Mouse (Mus musculus) hematopoietic multipotent progenitor cell, adult 10-12 weeks (in vitro differentiated cells): Measurements from ENCODE around the gene Cel. TPM values are rescaled to one million over a fixed set of nuclear protein-coding genes. Genes with fewer than 3 reads are reported as not detected.

ENCODE experiments used
- polyA plus RNA-seq: library from polyadenylated mRNA; stranded (reverse); fragments of >175 nt; gene quantifications from 2 replicates; pipeline ENCODE4 v1.2.3, GENCODE M21; 2012; ENCODE audit warnings: low replicate concordance

The Cel gene
- polyA plus RNA-seq = 0.48 TPM in 1 of 2 replicates, not detected in the other

DNA sequence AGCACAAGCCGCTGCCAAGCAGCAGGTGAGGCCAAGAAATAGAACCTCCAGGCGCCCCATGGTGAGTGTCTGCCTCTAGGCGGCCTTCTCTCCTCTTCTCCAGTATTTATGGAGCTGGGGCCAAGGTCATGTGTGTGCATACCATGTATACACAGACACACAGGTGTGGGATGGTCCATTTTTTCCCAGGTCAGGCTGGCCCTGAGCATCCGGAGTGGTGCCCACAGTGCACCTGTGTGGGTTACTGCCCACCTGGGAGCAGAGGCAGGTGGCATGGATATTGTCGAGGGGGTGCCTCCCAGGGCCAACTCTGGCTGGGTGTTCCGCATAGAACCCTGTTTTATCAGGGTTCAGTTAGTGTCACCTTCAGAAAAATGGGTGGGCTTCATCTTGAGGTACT, at the start of gene Cel:
TSS of gene Cel (minus strand) at position 101 of the 400 bp plus-strand sequence.

DNA sequence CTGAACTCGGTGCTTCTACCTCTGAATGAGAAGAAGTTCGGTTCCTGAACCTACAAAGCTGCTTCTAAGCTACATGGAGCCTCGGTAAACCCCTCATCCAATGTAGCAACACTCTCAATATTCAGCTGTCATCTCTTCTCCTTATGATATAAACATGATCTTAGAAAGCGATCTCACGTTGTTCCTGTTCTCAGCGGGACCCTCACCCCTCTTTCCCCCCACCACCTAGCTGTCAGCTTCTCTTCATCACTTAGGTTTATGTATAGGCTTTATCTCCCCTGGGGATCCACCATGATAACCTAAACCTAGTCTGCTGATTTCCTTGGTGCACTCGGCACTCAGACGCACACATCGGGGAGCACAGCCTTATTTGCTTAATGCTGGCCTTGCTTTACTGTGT, 20.4 kb upstream of the Cel start, which contains the start of gene Gtf3c5:
TSS of gene Gtf3c5 (minus strand) at position 101 of the 400 bp plus-strand sequence.

DNA sequence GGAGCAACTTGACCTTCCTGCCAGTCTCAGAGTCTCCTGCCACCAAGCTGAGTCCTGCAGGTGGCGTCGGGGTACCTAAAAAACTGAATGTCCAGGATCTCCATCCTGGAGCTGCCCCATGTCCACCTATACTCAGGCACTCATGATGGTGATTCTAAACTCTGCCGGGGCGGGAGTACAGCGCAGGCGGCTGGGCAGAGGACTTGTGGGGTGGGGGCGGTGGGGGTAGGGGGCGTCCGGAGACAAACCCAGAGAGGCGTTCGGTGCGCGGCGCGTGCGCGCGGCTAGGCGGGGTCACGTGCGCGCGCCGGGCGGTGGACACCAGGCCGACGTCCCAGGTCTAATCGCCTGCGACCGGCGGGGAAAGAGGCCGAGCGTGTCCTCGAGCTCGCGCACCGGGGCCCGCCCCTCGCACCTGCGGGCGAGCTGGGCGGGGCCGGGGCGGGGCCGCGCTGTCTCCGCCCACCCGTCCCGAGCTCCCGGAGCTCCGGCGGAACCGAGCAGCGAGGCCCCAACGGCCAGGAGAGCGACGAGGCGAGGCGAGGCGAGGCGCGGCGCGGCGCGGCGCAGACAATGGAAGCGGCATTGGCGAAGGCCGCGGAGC, 50.3 kb downstream of the Cel start, which contains the start of gene Ralgds:
TSS of gene Ralgds (plus strand) at position 328 of the 604 bp plus-strand sequence.

DNA sequence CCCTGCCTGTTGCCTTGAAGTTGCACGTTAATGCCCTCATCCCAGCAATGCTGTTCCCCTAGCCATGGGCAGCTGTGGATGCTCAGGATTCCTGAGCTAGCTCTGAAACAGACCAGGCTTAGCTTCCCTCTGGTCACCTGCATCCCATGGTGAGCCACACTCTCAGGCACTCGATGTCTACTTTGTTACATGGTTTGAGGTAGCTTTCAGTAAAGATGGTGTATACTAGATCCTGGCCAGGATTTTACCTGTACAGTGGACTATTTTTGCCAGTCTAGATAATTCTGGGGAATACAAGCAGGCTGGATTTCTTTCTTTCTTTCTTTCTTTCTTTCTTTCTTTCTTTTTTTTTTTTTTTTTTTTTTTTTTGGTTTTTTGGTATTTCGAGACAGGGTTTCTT, 57.4 kb downstream of the Cel start, which contains the start of gene Gm10134:
TSS of gene Gm10134 (plus strand) at position 301 of the 400 bp plus-strand sequence.

Other genes with a start within 250 kb of the Cel start
- gene Ppp1r26, start 116.6 kb downstream of the Cel start, polyA plus RNA-seq = 0.18 and 0.24 TPM in 2 replicates
- not detected in 2 replicates for gene 1700007K13Rik, start 97.1 kb downstream of the Cel start, polyA plus RNA-seq
- 19.1 and 30.2 TPM in 2 replicates for gene Mrps2, start 95.3 kb downstream of the Cel start, polyA plus RNA-seq
- 2.6 and 2.7 TPM in 2 replicates for gene Gbgt1, start 66.5 kb downstream of the Cel start, polyA plus RNA-seq
- 0.44 TPM in 1 of 2 replicates, not detected in the other for gene Gm10134, start 57.3 kb downstream of the Cel start, polyA plus RNA-seq
- 31.7 and 33.8 TPM in 2 replicates for gene Ralgds, start 50.3 kb downstream of the Cel start, polyA plus RNA-seq
- 6.3 and 11.3 TPM in 2 replicates for gene Gtf3c5, start 20.3 kb upstream of the Cel start, polyA plus RNA-seq
- 2.2 and 37.9 TPM in 2 replicates for gene Gfi1b, start 58.6 kb upstream of the Cel start, polyA plus RNA-seq
- 3.1 and 7.3 TPM in 2 replicates for gene Tsc1, start 77.8 kb upstream of the Cel start, polyA plus RNA-seq
- gene Spaca9, start 136.3 kb upstream of the Cel start, polyA plus RNA-seq = 0.58 and 0.88 TPM in 2 replicates
- 0.72 and 1.2 TPM in 2 replicates for gene Ak8, start 136.8 kb upstream of the Cel start, polyA plus RNA-seq